Mouse (Mus musculus) right cerebral cortex, adult 2 months (tissue): ENCODE data around the gene Rec114.

Experiments
- DNase-seq, 2 experiments: peaks; one replicate each; pipeline ENCODE4 v3.0.0; 2021 to 2022; ENCODE audit warnings: low spot score in 2 of 2

Gene Rec114

GRCm38 (mm10) chr9:58718964-58719363 is 24.8 kb downstream of the Rec114 start:
- DNase-seq, result no peak

GRCm38 (mm10) chr9:58716886-58717285 is 26.9 kb downstream of the Rec114 start:
- DNase-seq, result no peak

GRCm38 (mm10) chr9:58710642-58711041 is 33.1 kb downstream of the Rec114 start:
- no peak for DNase-seq

- peak; percentile 76 to 80 for DNase-seq
Observed at GRCm38 (mm10) chr9:58709939-58710338, 33.8 kb downstream of the Rec114 start.

GRCm38 (mm10) chr9:58707796-58708195 is 36.0 kb downstream of the Rec114 start:
- DNase-seq, result no peak

- DNase-seq, result no peak
Observed at GRCm38 (mm10) chr9:58706024-58706423, 37.7 kb downstream of the Rec114 start.

GRCm38 (mm10) chr9:58703766-58704165 is 40.0 kb downstream of the Rec114 start:
- no peak for DNase-seq

GRCm38 (mm10) chr9:58701751-58702150 is 42.0 kb downstream of the Rec114 start:
- no peak for DNase-seq

- DNase-seq, result no peak
Observed at GRCm38 (mm10) chr9:58698486-58698885, 45.3 kb downstream of the Rec114 start.

- no peak for DNase-seq
Observed at GRCm38 (mm10) chr9:58691471-58691870, 52.3 kb downstream of the Rec114 start.

GRCm38 (mm10) chr9:58690701-58691100 is 53.1 kb downstream of the Rec114 start:
- DNase-seq, result no peak

- DNase-seq, result no peak
Observed at GRCm38 (mm10) chr9:58688076-58688475, 55.7 kb downstream of the Rec114 start.

- no peak for DNase-seq
Observed at GRCm38 (mm10) chr9:58685290-58685689, 58.5 kb downstream of the Rec114 start.

- DNase-seq, result no peak
Observed at GRCm38 (mm10) chr9:58683372-58683771, 60.4 kb downstream of the Rec114 start.

GRCm38 (mm10) chr9:58682106-58682505 is 61.7 kb downstream of the Rec114 start:
- DNase-seq, result no peak

- no peak for DNase-seq
Observed at GRCm38 (mm10) chr9:58681411-58681810, 62.4 kb downstream of the Rec114 start.

- no peak for DNase-seq
Observed at GRCm38 (mm10) chr9:58675371-58675770, 68.4 kb downstream of the Rec114 start.

GRCm38 (mm10) chr9:58674736-58675135 is 69.0 kb downstream of the Rec114 start:
- no peak for DNase-seq

- no peak for DNase-seq
Observed at GRCm38 (mm10) chr9:58672474-58672873, 71.3 kb downstream of the Rec114 start.

GRCm38 (mm10) chr9:58669819-58670218 is 73.9 kb downstream of the Rec114 start:
- no peak for DNase-seq

- DNase-seq, result no peak
Observed at GRCm38 (mm10) chr9:58669071-58669470, 74.7 kb downstream of the Rec114 start.

GRCm38 (mm10) chr9:58668171-58668570 is 75.6 kb downstream of the Rec114 start:
- no peak for DNase-seq

- DNase-seq, result no peak
Observed at GRCm38 (mm10) chr9:58667244-58667643, 76.5 kb downstream of the Rec114 start.

GRCm38 (mm10) chr9:58666191-58666590 is 77.6 kb downstream of the Rec114 start:
- DNase-seq, result no peak

GRCm38 (mm10) chr9:58665492-58665891 is 78.3 kb downstream of the Rec114 start:
- DNase-seq, result no peak
